Mouse (Mus musculus) neutrophil, adult 59 days (primary cell): ENCODE results near the gene Krt5. TPM values are rescaled to one million over a fixed set of nuclear protein-coding genes. Genes with fewer than 3 reads are reported as not detected.

ENCODE experiments used
- total RNA-seq, 2 experiments: library from RNA; stranded (reverse); gene quantifications; 1 replicate in 1 of 2; 2 replicates in 1 of 2; pipeline ENCODE4 v1.2.4; 2023

Krt5 gene
- not detected for total RNA-seq

DNA sequence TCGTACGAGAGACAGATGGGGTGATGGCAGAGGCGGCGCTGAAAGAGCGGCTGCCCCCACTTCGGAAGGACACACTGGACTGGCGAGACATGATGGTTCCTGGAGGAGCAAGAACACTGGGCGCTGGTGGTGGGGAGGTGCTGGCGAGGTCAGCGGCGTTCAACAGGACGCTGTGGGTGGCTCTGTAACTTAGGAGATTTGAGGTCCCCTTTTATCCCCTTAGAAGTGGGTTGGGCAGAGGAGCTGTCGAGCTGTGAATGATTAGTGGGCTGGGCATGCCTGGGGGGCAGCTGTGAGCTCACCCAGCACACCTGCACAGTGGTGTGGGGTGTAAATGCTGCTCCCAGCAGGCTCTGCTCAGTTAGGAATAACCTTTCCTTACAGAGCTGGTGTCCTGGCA is at the start of gene Krt5:
TSS of gene Krt5 (minus strand) at position 179 of the 400 bp plus-strand sequence.

DNA sequence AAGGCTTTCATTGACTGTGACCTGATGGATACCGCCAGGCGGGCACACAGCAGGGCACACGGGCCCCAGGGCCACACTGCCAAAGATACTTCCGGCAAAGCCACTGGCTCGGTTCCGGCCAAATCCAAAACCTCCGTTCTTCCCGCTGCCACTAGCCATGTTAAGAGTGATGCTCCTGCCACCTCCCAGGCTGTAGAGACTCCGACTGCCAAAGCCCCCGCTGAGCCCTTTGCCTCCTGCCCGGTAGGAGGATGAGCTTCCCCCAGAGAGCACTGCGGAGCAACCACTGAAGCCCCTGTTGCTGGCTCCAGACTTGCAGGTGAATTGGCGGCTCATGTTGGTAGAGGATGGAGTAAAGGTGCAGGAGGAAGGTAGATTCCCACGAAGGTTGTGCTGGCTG is 30.0 kb upstream of the Krt5 start, which contains the start of gene Krt71:
TSS of gene Krt71 (minus strand) at position 399 of the 400 bp plus-strand sequence.

DNA sequence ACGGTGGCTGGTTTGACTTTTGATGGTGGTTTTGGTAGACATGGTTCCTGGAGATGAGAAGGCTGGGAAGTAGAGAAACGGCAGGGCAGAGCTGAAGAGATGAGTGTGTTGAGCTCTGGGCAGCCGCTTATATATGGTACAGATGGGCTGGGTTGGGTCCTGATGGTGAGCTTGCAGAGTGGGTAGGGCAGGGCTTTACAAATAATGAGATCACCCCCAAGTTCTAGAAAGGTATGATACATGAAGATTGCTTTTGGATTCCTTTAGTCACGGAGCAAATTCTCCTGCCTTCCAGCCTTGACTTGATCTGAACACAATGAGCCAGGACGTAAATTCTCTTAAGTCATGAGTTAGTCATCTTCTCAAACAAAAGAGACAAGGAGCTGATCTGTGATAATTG is 18.5 kb downstream of the Krt5 start, which contains the start of gene Krt6a:
TSS of gene Krt6a (minus strand) at position 101 of the 400 bp plus-strand sequence.

DNA sequence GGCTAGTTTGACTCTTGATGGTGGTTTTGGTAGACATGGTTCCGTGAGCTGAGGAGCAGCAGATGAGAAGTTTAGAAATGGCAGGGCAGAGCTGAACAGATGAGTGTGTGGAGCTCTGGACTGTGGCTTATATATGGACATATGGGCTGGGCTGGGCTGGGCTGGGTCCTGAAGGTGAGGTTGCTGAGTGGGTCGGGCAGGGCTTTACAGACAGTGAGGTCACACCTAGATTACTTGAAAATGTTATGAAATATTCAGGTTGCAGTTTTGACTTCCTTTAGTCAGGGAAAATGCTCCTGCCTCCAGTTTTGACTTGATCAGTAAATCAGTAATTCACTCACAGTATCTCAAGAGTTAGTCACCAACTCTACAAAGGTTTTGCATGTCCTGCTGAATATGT is 32.5 kb downstream of the Krt5 start, which contains the start of gene Krt6b:
TSS of gene Krt6b (minus strand) at position 101 of the 400 bp plus-strand sequence.

Other genes with a start within 250 kb of the Krt5 start
- gene Krt81, start 249.1 kb downstream of the Krt5 start, total RNA-seq = 1 to 10 TPM; 1.5 to 2.8 TPM
- gene Krt86, start 239.4 kb downstream of the Krt5 start, total RNA-seq = 1 to 10 TPM; 6.0 to 6.8 TPM
- 10 to 100 TPM; 27.0 to 28.1 TPM for gene Krt83, start 221.4 kb downstream of the Krt5 start, total RNA-seq
- gene Gm49425, start 195.6 kb downstream of the Krt5 start, total RNA-seq = not detected
- gene Krt84, start 180.1 kb downstream of the Krt5 start, total RNA-seq = not detected
- not detected for gene Krt82, start 162.2 kb downstream of the Krt5 start, total RNA-seq
- gene Krt90, start 149.9 kb downstream of the Krt5 start, total RNA-seq = not detected
- gene Krt75, start 139.0 kb downstream of the Krt5 start, total RNA-seq = under 1 TPM; 0.73 to 0.76 TPM
- gene Gm5414, start 84.7 kb downstream of the Krt5 start, total RNA-seq = not detected
- not detected for gene Gm5478, start 65.5 kb downstream of the Krt5 start, total RNA-seq
- gene Krt6b, start 32.6 kb downstream of the Krt5 start, total RNA-seq = not detected
- gene Krt6a, start 18.6 kb downstream of the Krt5 start, total RNA-seq = not detected
- not detected for gene Krt71, start 30.2 kb upstream of the Krt5 start, total RNA-seq
- not detected for gene Krt72, start 73.6 kb upstream of the Krt5 start, total RNA-seq
- not detected for gene Krt73, start 89.4 kb upstream of the Krt5 start, total RNA-seq
- not detected for gene Krt2, start 105.3 kb upstream of the Krt5 start, total RNA-seq
- not detected for gene Krt1, start 137.9 kb upstream of the Krt5 start, total RNA-seq
- gene Krt77, start 156.8 kb upstream of the Krt5 start, total RNA-seq = not detected
- gene Krt76, start 180.0 kb upstream of the Krt5 start, total RNA-seq = not detected
- gene Krt4, start 211.8 kb upstream of the Krt5 start, total RNA-seq = not detected
- gene Krt79, start 227.4 kb upstream of the Krt5 start, total RNA-seq = not detected
- not detected for gene Krt78, start 241.4 kb upstream of the Krt5 start, total RNA-seq